Mouse (Mus musculus) limb, embryonic 10.5 days (tissue): ENCODE measurements around the gene Tnfrsf25. TPM values are rescaled to one million over a fixed set of nuclear protein-coding genes. Genes with fewer than 3 reads are reported as not detected.

Source experiments
- DNase-seq: peaks from one replicate; pipeline ENCODE4 v3.0.0-alpha.2; 2017; ENCODE audit warnings: low spot score
- H3K27ac ChIP-seq: fragments of 300-500 bp; sonication (generic); 2 replicates; pipeline ENCODE4 v1.5.1; 2016; ENCODE audit warnings: mild to moderate bottlenecking
- H3K27me3 ChIP-seq: fragments of 300-500 bp; sonication (generic); 2 replicates; pipeline ENCODE4 v1.6.1; 2016; ENCODE audit warnings: low read depth, mild to moderate bottlenecking; ENCODE audit not compliant: poor library complexity, severe bottlenecking
- H3K36me3 ChIP-seq: fragments of 300-500 bp; sonication (generic); 2 replicates; pipeline ENCODE4 v1.6.1; 2016; ENCODE audit warnings: mild to moderate bottlenecking, moderate library complexity
- H3K4me1 ChIP-seq: fragments of 300-500 bp; sonication (generic); 2 replicates; pipeline ENCODE4 v1.6.1; 2016
- H3K4me3 ChIP-seq: fragments of 300-500 bp; sonication (generic); 2 replicates; pipeline ENCODE4 v1.5.1; 2016; ENCODE audit warnings: mild to moderate bottlenecking, moderate library complexity
- H3K9me3 ChIP-seq: fragments of 300-500 bp; sonication (generic); replicated peaks from 2 replicates; pipeline ENCODE4 v1.6.1; 2016; ENCODE audit warnings: mild to moderate bottlenecking
- WGBS: fragments of 180-500 bp; shearing (Covaris S2); methylation state at CpG from one replicate; pipeline ENCODE4 v1.1.7; 2016; 5-methylcytosine and 5-hydroxymethylcytosine counted together
- polyA plus RNA-seq: library from polyadenylated mRNA; unstranded; fragments of >200 nt; fragmentation: Nextera tagmentation; extraction: Ambion mirVana; gene quantifications from 2 replicates; pipeline ENCODE4 v1.2.1, GENCODE M21; 2016

Tnfrsf25 gene
- polyA plus RNA-seq, 1 experiment from 2014 or later, result 0.75 TPM

- H3K36me3 ChIP-seq, result no peaks in the 10 kb centered on the region
- H3K27me3 ChIP-seq, result peaks cover 62% of the 10 kb centered on the region
- H3K27ac ChIP-seq, result no peak overlapping the region
- H3K9me3 ChIP-seq, result no peaks in the 10 kb centered on the region
- H3K4me3 ChIP-seq, result no peak overlapping the region
- 28% methylated on average over 1 of the region's 1 CpGs for WGBS
- DNase-seq, result no peak
- peaks cover 12% of the 10 kb centered on the region for H3K4me1 ChIP-seq
Observed at GRCm38 (mm10) chr4:152143632-152144031, 27.9 kb downstream of the Tnfrsf25 start.

- DNase-seq, result no peak
- Histone ChIP-seq H3K9me3 (no peaks in the 10 kb centered on the region), H3K36me3 (no peaks in the 10 kb centered on the region), H3K4me1 (peaks cover 7% of the 10 kb centered on the region; the same call in 1 of the 2 replicates), H3K4me3 (no peak overlapping the region), H3K27me3 (peaks cover 74% of the 10 kb centered on the region), H3K27ac (no peak overlapping the region)
- WGBS, result 71% methylated on average over 10 of the region's 10 CpGs
Observed at GRCm38 (mm10) chr4:152145473-152145872, 29.7 kb downstream of the Tnfrsf25 start.

- H3K9me3 ChIP-seq, result no peaks in the 10 kb centered on the region
- no peaks in the 10 kb centered on the region for H3K36me3 ChIP-seq
- H3K4me1 ChIP-seq, result peaks cover 7% of the 10 kb centered on the region; the same call in 1 of the 2 replicates
- H3K4me3 ChIP-seq, result no peak overlapping the region
- H3K27me3 ChIP-seq, result peaks cover 74% of the 10 kb centered on the region
- no peak for DNase-seq
- no peak overlapping the region for H3K27ac ChIP-seq
- 57% methylated on average over 11 of the region's 11 CpGs for WGBS
Observed at GRCm38 (mm10) chr4:152146033-152146827, 30.5 kb downstream of the Tnfrsf25 start.

- WGBS, result 77% methylated on average over 4 of the region's 4 CpGs
- no peak overlapping the region for H3K27ac ChIP-seq
- H3K27me3 ChIP-seq, result peaks cover 88% of the 10 kb centered on the region
- H3K36me3 ChIP-seq, result no peaks in the 10 kb centered on the region
- peaks cover 25% of the 10 kb centered on the region for H3K4me1 ChIP-seq
- H3K9me3 ChIP-seq, result no peaks in the 10 kb centered on the region
- H3K4me3 ChIP-seq, result no peak overlapping the region
- DNase-seq, result no peak
Observed at GRCm38 (mm10) chr4:152150546-152150945, 34.8 kb downstream of the Tnfrsf25 start.

GRCm38 (mm10) chr4:152151451-152151965 is 35.8 kb downstream of the Tnfrsf25 start:
- Histone ChIP-seq H3K4me1 (peaks cover 19% of the 10 kb centered on the region), H3K27me3 (peaks cover 89% of the 10 kb centered on the region), H3K4me3 (peak overlapping the region; percentile 58), H3K27ac (peak overlapping the region; percentile 32; the same call in 1 of the 2 replicates), H3K9me3 (no peaks in the 10 kb centered on the region), H3K36me3 (no peaks in the 10 kb centered on the region)
- 15% methylated on average over 7 of the region's 7 CpGs for WGBS
- DNase-seq, result no peak

- H3K27ac ChIP-seq, result peak within 1 kb of the TSS; percentile 32; the same call in 1 of the 2 replicates
Observed at GRCm38 (mm10) chr4:152151966-152152544, 36.3 kb downstream of the Tnfrsf25 start, which contains the start of gene Espn. Espn (minus strand) TSS chr4:152152371.

GRCm38 (mm10) chr4:152153771-152154177 is 38.0 kb downstream of the Tnfrsf25 start:
- no peaks in the 10 kb centered on the region for H3K36me3 ChIP-seq
- H3K27me3 ChIP-seq, result peaks cover 97% of the 10 kb centered on the region
- peak; percentile 88 for DNase-seq
- H3K4me1 ChIP-seq, result peaks cover 27% of the 10 kb centered on the region
- no peaks in the 10 kb centered on the region for H3K9me3 ChIP-seq
- no peak overlapping the region for H3K27ac ChIP-seq
- 3% methylated on average over 23 of the region's 23 CpGs for WGBS
- H3K4me3 ChIP-seq, result peak overlapping the region; percentile 34

More at GRCm38 (mm10) chr4:152151966-152152544, 36.3 kb downstream of the Tnfrsf25 start, which contains the start of gene Espn:
- DNase-seq, result peak; percentile 88
- Histone ChIP-seq H3K9me3 (no peaks in the 10 kb centered on the region), H3K27me3 (peaks cover 91% of the 10 kb centered on the region), H3K36me3 (no peaks in the 10 kb centered on the region), H3K4me1 (peaks cover 19% of the 10 kb centered on the region), H3K4me3 (peak within 1 kb of the TSS; percentile 58)
- WGBS, result under 1% methylated on average over 57 of the region's 57 CpGs

- Histone ChIP-seq H3K4me3 (no peak overlapping the region), H3K27me3 (peaks cover 97% of the 10 kb centered on the region), H3K27ac (no peak overlapping the region), H3K4me1 (peaks cover 36% of the 10 kb centered on the region), H3K36me3 (no peaks in the 10 kb centered on the region), H3K9me3 (no peaks in the 10 kb centered on the region)
- no peak for DNase-seq
- 72% methylated on average over 4 of the region's 4 CpGs for WGBS
Observed at GRCm38 (mm10) chr4:152155019-152155418, 39.3 kb downstream of the Tnfrsf25 start.

GRCm38 (mm10) chr4:152157779-152158584 is 42.2 kb downstream of the Tnfrsf25 start:
- peaks cover 27% of the 10 kb centered on the region for H3K4me1 ChIP-seq
- no peak overlapping the region for H3K27ac ChIP-seq
- no peaks in the 10 kb centered on the region for H3K9me3 ChIP-seq
- H3K27me3 ChIP-seq, result peaks cover 97% of the 10 kb centered on the region
- DNase-seq, result peak; percentile 60
- no peaks in the 10 kb centered on the region for H3K36me3 ChIP-seq
- H3K4me3 ChIP-seq, result peak overlapping the region; percentile 24; the same call in 1 of the 2 replicates
- WGBS, result 17% methylated on average over 21 of the region's 21 CpGs

GRCm38 (mm10) chr4:152158585-152159284 is 43.0 kb downstream of the Tnfrsf25 start, which contains the start of gene Hes2:
Hes2 (plus strand) TSS chr4:152158867.
- peak within 1 kb of the TSS; percentile 24; the same call in 1 of the 2 replicates for H3K4me3 ChIP-seq
- peak; percentile 50 for DNase-seq

GRCm38 (mm10) chr4:152159285-152159678 is 43.5 kb downstream of the Tnfrsf25 start:
- Histone ChIP-seq H3K27me3 (peaks cover 94% of the 10 kb centered on the region), H3K4me1 (peaks cover 20% of the 10 kb centered on the region), H3K4me3 (peak overlapping the region; percentile 16; the same call in 1 of the 2 replicates), H3K27ac (no peak overlapping the region), H3K36me3 (no peaks in the 10 kb centered on the region), H3K9me3 (no peaks in the 10 kb centered on the region)
- WGBS, result 3% methylated on average over 19 of the region's 19 CpGs
- no peak for DNase-seq

More at GRCm38 (mm10) chr4:152158585-152159284, 43.0 kb downstream of the Tnfrsf25 start, which contains the start of gene Hes2:
- 4% methylated on average over 35 of the region's 35 CpGs for WGBS
- Histone ChIP-seq H3K9me3 (no peaks in the 10 kb centered on the region), H3K27me3 (peaks cover 94% of the 10 kb centered on the region), H3K36me3 (no peaks in the 10 kb centered on the region), H3K4me1 (peaks cover 23% of the 10 kb centered on the region), H3K27ac (no peak within 1 kb of the TSS)

GRCm38 (mm10) chr4:152160748-152161147 is 45.0 kb downstream of the Tnfrsf25 start:
- Histone ChIP-seq H3K4me3 (no peak overlapping the region), H3K9me3 (no peaks in the 10 kb centered on the region), H3K36me3 (no peaks in the 10 kb centered on the region), H3K4me1 (peaks cover 28% of the 10 kb centered on the region), H3K27ac (no peak overlapping the region), H3K27me3 (peaks cover 88% of the 10 kb centered on the region)
- DNase-seq, result no peak
- WGBS, result 47% methylated on average over 4 of the region's 4 CpGs
